Mouse (Mus musculus): ENCODE measurements around the gene Gm13178. TPM values are rescaled to one million over a fixed set of nuclear protein-coding genes. Genes with fewer than 3 reads are reported as not detected.

The Gm13178 gene
- total and polyA plus RNA-seq, 3 experiments, result not detected

DNA sequence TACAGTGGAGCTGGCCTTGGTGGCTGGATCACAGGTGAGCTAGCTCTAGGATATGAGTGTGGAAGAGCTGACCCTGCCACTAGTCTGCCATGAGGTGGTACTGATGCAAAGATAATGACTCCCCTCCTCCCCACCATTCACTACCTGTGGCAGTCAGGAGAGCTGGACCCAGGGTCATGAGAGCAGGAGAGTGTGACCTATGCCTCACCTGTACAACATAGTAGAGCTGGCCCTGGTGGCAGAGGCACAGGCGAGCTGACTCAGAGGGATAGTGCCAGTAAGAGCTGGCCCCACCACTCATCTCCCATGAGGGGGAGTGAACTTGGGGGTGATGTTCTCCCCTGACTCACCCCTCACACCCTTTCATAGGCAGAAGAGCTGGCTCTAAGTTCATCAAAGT lies 2.9 kb downstream of the Gm13178 start:
- H3K27ac ChIP-seq (ENCODE audit: control insufficient read depth, low read depth, low read length), result no peak overlapping the region
- H3K36me3 ChIP-seq (ENCODE audit: control insufficient read depth in 1 of 2, insufficient read depth in 2 of 2, low read length in 2 of 2), result no peaks in the 10 kb centered on the region
- no peaks in the 10 kb centered on the region for H3K4me1 ChIP-seq (ENCODE audit: control insufficient read depth in 1 of 2, insufficient read depth in 2 of 2, low read length in 2 of 2)
- H3K27me3 ChIP-seq (ENCODE audit: control insufficient read depth in 1 of 2, insufficient read depth in 2 of 2, low read length in 2 of 2), result no peaks in the 10 kb centered on the region
- DNase-seq (ENCODE audit: low read depth, low spot score), result no peak
- H3K79me2 ChIP-seq (ENCODE audit: control insufficient read depth, insufficient read depth, low read length, poor library complexity), result no peaks in the 10 kb centered on the region
- H3K9me3 ChIP-seq (replicated peaks; ENCODE audit: insufficient read depth, low read length), result no peaks in the 10 kb centered on the region
- H3K9ac ChIP-seq (ENCODE audit: control insufficient read depth, low read depth, low read length, poor library complexity, severe bottlenecking), result no peak overlapping the region
- TF ChIP-seq POLR2AphosphoS2 (IDR thresholded peaks at IDR 0.05; ENCODE audit: low read length), result no peak
- no peak for TF ChIP-seq ZNF384 (IDR thresholded peaks at IDR 0.05; ENCODE audit: low read depth, low read length)
- no peak for TF ChIP-seq E2F4 (IDR thresholded peaks at IDR 0.05; ENCODE audit: borderline replicate concordance, low read depth, low read length)
- TF ChIP-seq MXI1 (IDR thresholded peaks at IDR 0.05; ENCODE audit: low read depth, low read length), result no peak
- no peak for TF ChIP-seq ELF1 (IDR thresholded peaks at IDR 0.05; ENCODE audit: low read depth, low read length)
- no peak for TF ChIP-seq POLR2A (IDR thresholded peaks at IDR 0.05; ENCODE audit: control insufficient read depth in 1 of 2, insufficient read depth in 1 of 2, low read depth in 1 of 2, low read length in 2 of 2, poor library complexity in 1 of 2)
- no peak for TF ChIP-seq ETS1 (IDR thresholded peaks at IDR 0.05; ENCODE audit: low read depth, low read length)
- no peak for TF ChIP-seq JUND (IDR thresholded peaks at IDR 0.05; ENCODE audit: low read depth, low read length)
- TF ChIP-seq USF2 (IDR thresholded peaks at IDR 0.05; ENCODE audit: borderline replicate concordance in 1 of 2, insufficient read depth in 1 of 2, low read depth in 1 of 2, low read length in 2 of 2), result no peak
- TF ChIP-seq POLR2AphosphoS5 (IDR thresholded peaks at IDR 0.05; ENCODE audit: borderline replicate concordance, low read depth, low read length), result no peak
- no peak for TF ChIP-seq GABPA (IDR thresholded peaks at IDR 0.05; ENCODE audit: low read depth, low read length)
- TF ChIP-seq MAX (IDR thresholded peaks at IDR 0.05; ENCODE audit: low read length), result no peak
- no peak for TF ChIP-seq SIN3A (IDR thresholded peaks at IDR 0.05; ENCODE audit: low read length)
- no peak for TF ChIP-seq EP300 (IDR thresholded peaks at IDR 0.05; ENCODE audit: low read depth in 1 of 2, low read length in 2 of 2)
- no peak for TF ChIP-seq MAZ (IDR thresholded peaks at IDR 0.05; ENCODE audit: low read depth, low read length)
- no peak overlapping the region for H3K4me3 ChIP-seq (ENCODE audit: control insufficient read depth in 1 of 2, insufficient read depth in 1 of 2, low read depth in 2 of 2, low read length in 2 of 2)

DNA sequence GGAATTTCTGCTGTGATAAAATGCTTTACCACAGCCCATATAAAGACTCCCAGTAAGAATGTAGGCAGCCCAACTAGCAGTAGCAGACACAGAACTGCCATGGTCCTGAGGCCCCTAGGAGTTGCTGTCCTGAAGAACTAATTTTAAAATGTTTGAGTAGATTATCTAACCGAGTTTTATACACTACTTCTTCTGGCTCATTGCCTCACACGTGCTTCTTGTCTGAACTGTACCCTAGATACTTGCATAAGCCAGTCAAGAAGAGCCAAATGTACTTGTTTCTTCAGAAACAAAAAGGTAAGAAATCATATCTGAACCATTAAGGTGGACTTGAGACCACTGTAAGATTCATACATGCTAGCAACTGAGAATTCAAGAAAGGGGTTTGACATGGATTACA lies 34.9 kb downstream of the Gm13178 start, which contains the start of gene Gm436:
Gene Gm436 (minus strand): TSS at position 101 of the 400 bp plus-strand sequence.
- Histone ChIP-seq H3K27ac (ENCODE audit: control insufficient read depth, low read depth, low read length) (no peak within 1 kb of the TSS), H3K79me2 (ENCODE audit: control insufficient read depth, insufficient read depth, low read length, poor library complexity) (no peaks in the 10 kb centered on the region), H3K9me3 (replicated peaks; ENCODE audit: insufficient read depth, low read length) (no peaks in the 10 kb centered on the region), H3K27me3 (ENCODE audit: control insufficient read depth in 1 of 2, insufficient read depth in 2 of 2, low read length in 2 of 2) (no peaks in the 10 kb centered on the region), H3K4me1 (ENCODE audit: control insufficient read depth in 1 of 2, insufficient read depth in 2 of 2, low read length in 2 of 2) (no peaks in the 10 kb centered on the region), H3K36me3 (ENCODE audit: control insufficient read depth in 1 of 2, insufficient read depth in 2 of 2, low read length in 2 of 2) (no peaks in the 10 kb centered on the region), H3K4me3 (ENCODE audit: control insufficient read depth in 1 of 2, insufficient read depth in 1 of 2, low read depth in 2 of 2, low read length in 2 of 2) (no peak within 1 kb of the TSS), H3K9ac (ENCODE audit: control insufficient read depth, low read depth, low read length, poor library complexity, severe bottlenecking) (no peak within 1 kb of the TSS)
- TF ChIP-seq CHD2 (IDR thresholded peaks at IDR 0.05; ENCODE audit: low read length) (no peak), ZC3H11A (IDR thresholded peaks at IDR 0.05; ENCODE audit: low read depth, low read length) (no peak), GABPA (IDR thresholded peaks at IDR 0.05; ENCODE audit: low read depth, low read length) (no peak), NRF1 (IDR thresholded peaks at IDR 0.05; ENCODE audit: insufficient read depth, low read depth, low read length, poor library complexity, severe bottlenecking) (no peak), MEF2A (IDR thresholded peaks at IDR 0.05; ENCODE audit: extremely low read depth, insufficient replicate concordance, low read depth, low read length, poor library complexity, severe bottlenecking) (no peak), EP300 (IDR thresholded peaks at IDR 0.05; ENCODE audit: low read depth in 1 of 2, low read length in 2 of 2) (no peak), RAD21 (IDR thresholded peaks at IDR 0.05; ENCODE audit: low read depth, low read length) (no peak), MAZ (IDR thresholded peaks at IDR 0.05; ENCODE audit: low read depth, low read length) (no peak), ETS1 (IDR thresholded peaks at IDR 0.05; ENCODE audit: low read depth, low read length) (no peak), CHD1 (IDR thresholded peaks at IDR 0.05; ENCODE audit: low read depth, low read length) (no peak), NELFE (IDR thresholded peaks at IDR 0.05; ENCODE audit: low read depth, low read length) (no peak), MYC (IDR thresholded peaks at IDR 0.05; ENCODE audit: low read depth, low read length) (no peak)
- no peak for DNase-seq (ENCODE audit: low read depth, low spot score)

Measured in MEL (cell line).